Mouse (Mus musculus) activated CD4-positive, CD25-positive, alpha-beta regulatory T cell, adult 4 months (primary cell): ENCODE measurements around the gene Hist1h1e. TPM values are rescaled to one million over a fixed set of nuclear protein-coding genes. Genes with fewer than 3 reads are reported as not detected.

ENCODE experiments used
- ATAC-seq: one replicate; pipeline ENCODE4 v1.8.0; 2017
- polyA plus RNA-seq, 2 experiments: library from polyadenylated mRNA; unstranded; fragments of 100-300 nt; shearing (Covaris generic); gene quantifications; one replicate each; pipeline ENCODE4 v1.2.1; 2017

Gene Hist1h1e
- polyA plus RNA-seq = 10 to 100 TPM; 11.9 to 13.5 TPM

- peak; percentile 36 for ATAC-seq
Measured at GRCm38 (mm10) chr13:23622175-23622671, at the start of gene Hist1h1e. Hist1h1e (minus strand) TSS chr13:23622558.

GRCm38 (mm10) chr13:23662536-23662935 is 40.2 kb upstream of the Hist1h1e start:
- no peak for ATAC-seq

DNA sequence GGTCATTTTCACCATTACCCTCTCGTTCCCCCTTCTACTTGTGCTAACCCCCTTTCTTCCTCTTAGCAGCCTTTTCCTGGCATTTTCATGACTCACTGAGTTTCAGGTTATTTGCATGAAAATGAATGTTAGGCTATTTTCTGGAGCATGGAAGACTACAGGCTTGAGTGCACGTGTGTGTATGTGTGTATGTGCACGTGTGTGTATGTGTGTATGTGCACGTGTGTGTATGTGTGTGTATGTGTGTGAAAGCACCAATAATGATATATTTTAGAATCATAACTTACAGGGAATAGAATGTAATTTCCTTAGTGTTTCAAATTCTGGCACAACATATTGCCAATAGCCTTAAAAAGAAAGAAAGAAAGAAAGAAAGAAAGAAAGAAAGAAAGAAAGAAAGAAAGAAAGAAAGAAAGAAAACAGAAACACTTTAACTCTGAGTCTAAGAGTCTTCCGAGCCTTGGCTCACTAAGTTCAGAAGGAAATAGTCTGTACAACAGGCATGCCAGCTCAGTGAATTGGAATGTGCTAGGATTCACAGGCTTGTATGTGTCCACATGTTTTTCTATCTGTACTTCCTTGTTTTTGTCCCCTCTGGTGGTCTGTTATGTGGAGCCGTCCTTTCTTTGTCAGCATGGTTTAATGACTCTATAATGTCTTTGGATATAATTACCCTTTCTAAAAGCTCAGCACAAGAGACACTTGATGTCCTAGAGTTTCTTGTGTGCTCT is 37.4 kb upstream of the Hist1h1e start:
- ATAC-seq = no peak

DNA sequence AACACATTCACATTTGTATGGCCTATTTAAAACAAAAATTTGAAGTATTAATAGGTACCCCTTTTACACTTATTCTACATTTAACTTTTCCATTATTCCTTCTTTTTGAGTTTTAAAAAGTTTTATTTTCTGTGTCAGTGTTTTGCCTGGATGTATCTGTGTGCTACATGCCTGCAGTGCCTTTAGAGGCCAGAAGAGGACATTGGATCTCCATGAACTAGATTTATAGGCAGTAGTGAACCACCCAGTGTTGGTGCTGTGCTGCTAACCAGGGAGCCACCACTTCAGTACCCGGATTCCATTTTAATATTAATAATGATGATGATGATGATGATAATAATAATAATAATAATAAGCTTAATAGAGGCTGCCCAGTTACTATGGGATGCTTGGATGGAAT is 8.3 kb upstream of the Hist1h1e start:
- no peak for ATAC-seq

GRCm38 (mm10) chr13:23622861-23623450 is 598 bp upstream of the Hist1h1e start:
- no peak for ATAC-seq

- ATAC-seq = peak; percentile 74
Measured at GRCm38 (mm10) chr13:23621532-23622174, 705 bp downstream of the Hist1h1e start.

DNA sequence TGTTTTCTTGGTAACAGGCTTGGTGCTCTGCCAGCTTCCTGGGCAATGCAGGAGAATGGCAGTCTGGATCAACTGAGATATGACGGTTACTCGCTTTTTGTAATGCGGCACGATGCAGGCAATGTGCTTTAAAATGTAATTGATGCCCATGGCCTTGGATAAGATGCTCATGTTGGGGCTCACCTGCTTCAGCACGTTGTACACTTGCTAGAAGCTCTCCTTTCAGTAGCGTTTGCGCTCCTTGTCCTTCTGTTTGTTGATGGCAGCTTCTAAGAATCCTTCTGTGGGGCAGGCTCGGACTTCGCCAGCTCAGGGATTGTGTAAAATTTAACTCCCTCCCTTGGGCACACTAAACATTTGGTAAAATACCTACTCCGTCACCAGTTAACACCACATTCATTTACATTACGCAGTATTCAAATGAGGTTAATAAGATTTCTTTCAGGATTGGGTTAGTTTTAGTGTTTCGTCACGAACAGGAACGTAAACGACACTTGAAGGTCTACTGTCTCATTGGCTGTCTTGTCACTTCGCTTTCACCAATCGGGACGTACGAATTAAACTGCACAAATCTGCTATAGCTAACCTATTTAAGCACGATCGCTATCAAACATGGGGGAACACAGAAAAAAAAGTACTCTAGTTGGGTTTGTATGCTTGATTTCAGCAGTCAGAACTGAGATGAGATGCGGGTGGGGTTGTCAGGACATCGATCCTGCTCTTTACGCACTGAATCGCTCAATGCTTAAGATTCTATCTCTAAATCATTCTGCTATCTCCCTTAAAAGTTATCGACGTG is 1.4 kb downstream of the Hist1h1e start, which contains the start of gene Hist1h2be:
Gene Hist1h2be, minus strand, starts transcription at position 392 of the 799 bp plus-strand sequence.
- peak; percentile 87 for ATAC-seq

DNA sequence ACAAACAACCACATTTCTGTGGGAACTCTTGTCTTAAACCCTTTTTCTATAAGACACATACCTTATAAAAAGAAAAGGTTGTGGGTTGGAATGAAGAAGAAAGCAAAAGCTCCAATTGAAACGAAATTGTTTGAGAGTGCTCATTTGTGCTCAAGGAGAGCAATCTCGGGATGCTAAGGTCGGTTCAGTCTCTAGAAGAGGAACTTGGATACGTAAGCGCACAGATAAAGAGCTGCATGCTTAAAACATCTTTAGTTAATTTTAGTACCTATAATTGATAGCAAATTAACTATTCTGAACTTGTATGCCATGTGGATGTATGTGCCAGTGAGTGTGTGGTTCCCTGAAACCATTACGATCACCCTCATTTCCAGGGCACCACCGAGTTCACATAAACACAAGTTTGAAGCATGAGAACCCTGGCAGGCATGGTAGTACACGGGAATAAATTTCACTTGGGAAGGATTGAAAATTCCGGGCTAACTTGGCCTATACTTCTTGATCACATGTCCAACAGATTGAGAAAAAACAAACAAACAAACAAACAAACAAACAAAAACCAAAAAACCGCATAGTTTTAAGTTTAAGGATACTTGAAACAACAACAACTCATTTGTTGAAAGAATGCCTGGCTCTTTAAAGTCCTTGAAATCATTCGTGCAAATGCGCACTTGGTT is 2.2 kb downstream of the Hist1h1e start:
- ATAC-seq = no peak

- no peak for ATAC-seq
Measured at GRCm38 (mm10) chr13:23611638-23612037, 10.7 kb downstream of the Hist1h1e start.

GRCm38 (mm10) chr13:23610393-23610792 is 12.0 kb downstream of the Hist1h1e start:
- ATAC-seq = no peak

DNA sequence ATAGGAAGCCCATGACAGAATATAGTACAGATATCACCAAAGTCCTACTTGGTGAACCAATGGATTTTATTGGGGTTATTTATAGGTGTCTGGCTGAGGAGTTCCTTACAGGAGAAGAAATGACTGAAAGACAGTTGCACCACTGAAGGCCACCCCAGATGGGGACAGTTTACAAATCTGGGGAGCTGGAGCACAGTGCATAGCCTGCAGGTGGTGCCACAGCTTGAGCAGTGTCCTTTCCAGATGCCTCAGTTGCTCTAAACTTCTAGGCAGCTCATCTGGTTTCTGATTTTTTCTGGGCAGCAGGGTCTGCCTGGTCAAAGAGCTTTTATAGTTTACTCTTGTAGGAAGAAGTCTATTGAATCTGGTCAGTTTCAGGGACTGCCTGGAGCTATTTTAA is 12.5 kb downstream of the Hist1h1e start:
- no peak for ATAC-seq

DNA sequence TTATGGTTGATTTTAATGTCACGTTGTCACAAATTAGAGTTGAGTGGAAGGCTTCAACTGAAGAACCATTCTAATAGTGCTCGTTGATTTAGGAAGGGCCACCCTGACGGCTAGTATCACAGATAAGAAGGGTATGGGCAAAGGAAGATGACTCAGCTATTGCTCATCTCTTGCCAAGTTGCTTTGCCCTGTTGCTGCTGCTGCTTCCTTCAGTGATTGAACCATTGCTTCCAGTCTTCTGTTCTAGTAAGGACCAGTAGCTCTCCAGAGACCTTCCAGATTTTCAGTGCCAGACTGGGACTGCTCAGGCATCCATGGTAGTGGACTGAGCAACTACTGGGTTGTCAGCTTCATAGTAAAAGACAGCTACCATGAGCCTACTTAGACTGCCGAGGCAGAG is 13.1 kb downstream of the Hist1h1e start:
- no peak for ATAC-seq

GRCm38 (mm10) chr13:23605052-23605451 is 17.3 kb downstream of the Hist1h1e start:
- no peak for ATAC-seq

DNA sequence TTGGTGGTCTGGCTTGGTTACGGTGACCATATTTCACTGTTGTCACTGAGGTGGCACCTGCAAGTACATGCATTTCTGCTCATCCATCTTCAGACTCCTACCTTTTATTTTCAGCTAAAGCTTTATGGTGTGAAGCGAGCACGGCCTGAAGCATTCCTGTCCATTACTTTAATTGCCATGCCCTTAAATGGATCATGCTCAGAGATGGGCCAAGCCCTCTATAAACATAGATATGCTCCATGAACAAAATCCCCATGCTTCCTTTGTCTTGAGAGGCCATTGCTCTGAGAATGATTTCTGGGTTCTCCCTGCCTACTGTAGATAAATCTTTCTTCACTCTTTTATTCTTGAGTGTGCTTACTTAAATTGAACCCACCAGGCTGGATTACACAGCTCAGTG is 17.9 kb downstream of the Hist1h1e start:
- no peak for ATAC-seq

DNA sequence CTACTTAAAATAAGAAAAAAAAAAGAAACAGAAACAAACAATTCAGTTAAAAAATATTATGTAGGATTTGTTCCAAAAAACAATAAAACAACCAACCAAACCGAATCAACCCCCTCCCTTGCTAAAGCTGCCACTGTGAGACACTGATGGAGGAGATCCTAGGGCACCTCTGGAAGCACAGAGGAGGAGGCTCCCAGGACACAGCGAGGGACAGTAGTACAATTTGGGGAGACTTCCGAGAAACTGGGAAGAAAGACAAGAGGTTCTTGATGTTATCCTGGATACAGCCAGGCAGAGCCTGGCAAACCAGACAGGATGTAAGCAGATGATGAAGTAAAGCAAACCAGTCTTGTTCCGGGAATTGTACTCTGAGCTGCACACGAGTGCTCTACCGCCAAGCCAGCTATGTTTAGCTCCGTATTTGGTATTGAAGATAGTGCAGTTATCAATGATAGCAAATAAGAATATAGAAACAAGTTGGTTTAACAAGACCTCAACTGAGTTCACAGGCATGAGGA is 19.1 kb downstream of the Hist1h1e start:
- no peak for ATAC-seq

DNA sequence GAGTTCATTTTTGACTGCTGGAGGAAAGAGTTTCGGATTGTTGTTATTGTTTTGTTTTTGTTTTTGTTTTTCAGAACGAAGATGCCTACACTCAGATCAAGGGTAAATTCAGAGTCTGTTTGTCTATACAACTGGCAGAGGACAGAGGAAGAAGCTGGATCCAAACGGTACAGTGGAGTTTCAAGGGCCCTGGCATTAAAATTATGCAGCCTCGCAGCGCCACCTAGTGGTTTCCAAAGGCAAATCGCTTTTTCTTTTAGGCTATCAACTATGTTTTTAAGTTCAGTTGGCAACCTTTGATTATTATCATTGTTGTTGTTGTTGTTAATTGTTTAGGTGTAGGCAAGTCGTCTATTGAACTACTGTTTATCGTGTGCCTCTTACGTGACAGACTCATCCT is 24.4 kb downstream of the Hist1h1e start:
- ATAC-seq = peak; percentile 52

DNA sequence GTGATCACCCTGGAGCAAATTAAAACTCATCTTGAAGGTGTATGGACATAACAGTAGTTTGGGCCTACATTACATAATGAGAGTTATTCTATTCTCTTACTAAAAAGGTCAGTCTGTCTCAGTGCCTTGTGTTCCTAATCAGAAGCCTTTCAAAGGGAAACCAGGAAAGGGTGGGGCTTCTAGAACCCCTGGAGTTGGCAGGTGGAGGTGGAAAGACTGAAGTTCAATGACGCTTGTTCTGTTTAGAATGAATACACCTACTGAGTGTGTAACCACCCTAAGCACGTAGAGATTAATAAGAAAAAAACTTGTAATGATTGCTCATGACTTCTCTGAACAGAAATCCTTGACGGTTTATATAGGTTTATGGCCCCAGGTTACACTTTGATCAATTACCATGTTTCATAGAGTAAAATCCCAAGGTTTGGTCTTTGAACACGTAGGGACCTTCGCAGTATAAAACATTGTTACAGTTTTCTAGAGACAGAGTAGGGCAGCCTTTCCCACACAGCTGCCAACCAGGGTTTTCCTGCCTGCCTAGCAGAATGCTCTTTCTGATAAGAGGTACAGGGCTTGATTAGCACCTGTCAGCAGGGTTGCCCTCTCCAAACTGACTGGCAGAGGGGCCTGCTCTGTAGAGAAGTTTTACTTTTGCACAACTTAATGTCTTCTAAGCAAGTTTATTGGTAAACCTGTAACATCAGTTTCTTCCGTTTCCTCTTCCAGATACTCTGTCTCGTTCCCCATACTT is 26.6 kb downstream of the Hist1h1e start:
- ATAC-seq = no peak

DNA sequence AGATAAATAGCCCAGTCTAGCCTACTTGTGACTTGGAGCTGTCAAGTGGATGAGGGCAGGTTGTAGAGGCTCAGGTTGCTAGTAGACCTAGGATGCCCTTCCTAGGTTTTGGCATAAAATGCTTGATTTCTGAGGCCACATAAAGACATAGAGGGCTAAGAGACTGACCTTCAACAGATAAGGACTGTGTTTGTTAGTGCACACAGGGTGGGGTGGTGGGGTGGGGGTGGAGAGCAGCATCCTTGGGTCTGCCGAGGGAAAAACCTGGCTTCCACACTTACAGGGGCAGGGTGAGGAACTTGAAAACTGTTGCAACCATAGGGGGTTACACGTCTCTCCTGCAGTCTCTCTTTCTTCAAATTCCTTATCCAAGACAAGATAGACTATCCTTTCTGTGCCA is 27.2 kb downstream of the Hist1h1e start:
- no peak for ATAC-seq

- no peak for ATAC-seq
Measured at GRCm38 (mm10) chr13:23593051-23593770, 29.1 kb downstream of the Hist1h1e start.

DNA sequence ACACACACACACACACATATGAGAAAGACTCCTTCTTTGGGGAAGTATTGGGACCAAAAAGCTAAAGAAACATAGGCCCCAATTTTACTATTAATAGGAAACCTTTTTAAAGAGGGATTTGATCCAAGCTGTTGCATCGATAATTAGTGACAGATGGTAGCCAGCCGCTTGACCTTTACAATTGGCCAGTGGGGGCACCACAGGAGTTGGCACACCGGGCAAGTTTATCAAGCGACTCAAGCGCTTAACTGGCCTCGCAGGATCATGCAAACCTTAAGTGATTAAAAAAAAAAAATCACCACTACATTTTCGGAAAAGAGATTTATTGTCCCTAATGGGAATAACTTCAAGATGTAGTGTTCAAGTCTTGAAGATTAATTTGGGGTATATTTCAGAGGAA is 29.7 kb downstream of the Hist1h1e start:
- no peak for ATAC-seq
